Mouse (Mus musculus) c-Kit-positive CD71-positive TER-119-negative erythroid progenitor cells, embryonic 14.5 days (primary cell): ENCODE results near the gene Igsf9b.
A peak's percentile ranks its signal among the peaks of the same experiment; 100 is the strongest.

Experiments
- DNase-seq: peaks from one replicate; pipeline ENCODE4 v3.0.0-alpha.2; 2013; ENCODE audit warnings: low read depth

The Igsf9b gene

GRCm38 (mm10) chr9:27289543-27290308 lies 9.3 kb upstream of the Igsf9b start:
- no peak for DNase-seq

GRCm38 (mm10) chr9:27294380-27294779 lies 4.6 kb upstream of the Igsf9b start:
- DNase-seq = no peak

- no peak for DNase-seq
Observed at GRCm38 (mm10) chr9:27299286-27300187, 533 bp downstream of the Igsf9b start.

GRCm38 (mm10) chr9:27300188-27300691 lies 1.2 kb downstream of the Igsf9b start:
- no peak for DNase-seq

- DNase-seq = no peak
Observed at GRCm38 (mm10) chr9:27300698-27301097, 1.7 kb downstream of the Igsf9b start.

GRCm38 (mm10) chr9:27301486-27301885 lies 2.5 kb downstream of the Igsf9b start:
- DNase-seq = no peak

- no peak for DNase-seq
Observed at GRCm38 (mm10) chr9:27302291-27302690, 3.3 kb downstream of the Igsf9b start.

- no peak for DNase-seq
Observed at GRCm38 (mm10) chr9:27303571-27304484, 4.8 kb downstream of the Igsf9b start.

GRCm38 (mm10) chr9:27304485-27305102 lies 5.6 kb downstream of the Igsf9b start:
- no peak for DNase-seq

GRCm38 (mm10) chr9:27305502-27305901 lies 6.5 kb downstream of the Igsf9b start:
- DNase-seq = no peak

GRCm38 (mm10) chr9:27306642-27307041 lies 7.6 kb downstream of the Igsf9b start:
- no peak for DNase-seq

GRCm38 (mm10) chr9:27307265-27307664 lies 8.3 kb downstream of the Igsf9b start:
- no peak for DNase-seq

GRCm38 (mm10) chr9:27308045-27308444 lies 9.0 kb downstream of the Igsf9b start:
- no peak for DNase-seq

GRCm38 (mm10) chr9:27308561-27308960 lies 9.6 kb downstream of the Igsf9b start:
- DNase-seq = no peak

- no peak for DNase-seq
Observed at GRCm38 (mm10) chr9:27310005-27310404, 11.0 kb downstream of the Igsf9b start.

- no peak for DNase-seq
Observed at GRCm38 (mm10) chr9:27313427-27313826, 14.4 kb downstream of the Igsf9b start.

- no peak for DNase-seq
Observed at GRCm38 (mm10) chr9:27321267-27321666, 22.3 kb downstream of the Igsf9b start.

- DNase-seq = no peak
Observed at GRCm38 (mm10) chr9:27322277-27322676, 23.3 kb downstream of the Igsf9b start.

- no peak for DNase-seq
Observed at GRCm38 (mm10) chr9:27323412-27323811, 24.4 kb downstream of the Igsf9b start.

GRCm38 (mm10) chr9:27325920-27326319 lies 26.9 kb downstream of the Igsf9b start:
- peak; percentile 7 for DNase-seq

GRCm38 (mm10) chr9:27327558-27327957 lies 28.6 kb downstream of the Igsf9b start:
- DNase-seq = no peak
